Mouse (Mus musculus) MEL-GATA-1-ER (cell line): ENCODE results near the gene Gtf2h1.

Source experiments
- DNase-seq: peaks from one replicate; pipeline ENCODE4 v3.0.0-alpha.2; 2012; ENCODE audit warnings: low read depth; ENCODE audit errors: extremely low read depth

Gtf2h1 gene

DNA sequence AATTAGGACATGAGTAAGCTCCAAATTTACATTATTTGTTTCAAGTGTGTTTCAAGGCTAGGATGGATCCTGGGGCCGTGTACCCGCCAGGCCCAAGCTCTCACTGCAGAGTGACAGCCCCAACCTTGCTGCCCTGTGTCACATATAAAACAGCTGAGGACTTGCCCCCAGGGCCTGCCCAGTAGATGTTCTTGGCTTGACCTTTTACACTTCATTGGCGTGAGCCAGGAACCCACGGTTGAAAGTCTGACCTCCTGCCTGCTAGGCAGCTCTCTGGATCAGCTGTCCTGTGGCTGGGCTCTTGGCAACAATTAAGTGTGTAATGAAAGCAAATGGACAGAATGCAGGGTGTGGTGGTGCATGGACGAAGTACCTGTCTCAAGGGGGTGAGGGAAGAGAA is 53.4 kb downstream of the Gtf2h1 start:
- DNase-seq, result no peak

GRCm38 (mm10) chr7:46851026-46851425 is 55.1 kb downstream of the Gtf2h1 start:
- DNase-seq, result no peak

- DNase-seq, result no peak
Observed at GRCm38 (mm10) chr7:46852666-46853065, 56.8 kb downstream of the Gtf2h1 start.

- no peak for DNase-seq
Observed at GRCm38 (mm10) chr7:46853365-46853764, 57.5 kb downstream of the Gtf2h1 start.

DNA sequence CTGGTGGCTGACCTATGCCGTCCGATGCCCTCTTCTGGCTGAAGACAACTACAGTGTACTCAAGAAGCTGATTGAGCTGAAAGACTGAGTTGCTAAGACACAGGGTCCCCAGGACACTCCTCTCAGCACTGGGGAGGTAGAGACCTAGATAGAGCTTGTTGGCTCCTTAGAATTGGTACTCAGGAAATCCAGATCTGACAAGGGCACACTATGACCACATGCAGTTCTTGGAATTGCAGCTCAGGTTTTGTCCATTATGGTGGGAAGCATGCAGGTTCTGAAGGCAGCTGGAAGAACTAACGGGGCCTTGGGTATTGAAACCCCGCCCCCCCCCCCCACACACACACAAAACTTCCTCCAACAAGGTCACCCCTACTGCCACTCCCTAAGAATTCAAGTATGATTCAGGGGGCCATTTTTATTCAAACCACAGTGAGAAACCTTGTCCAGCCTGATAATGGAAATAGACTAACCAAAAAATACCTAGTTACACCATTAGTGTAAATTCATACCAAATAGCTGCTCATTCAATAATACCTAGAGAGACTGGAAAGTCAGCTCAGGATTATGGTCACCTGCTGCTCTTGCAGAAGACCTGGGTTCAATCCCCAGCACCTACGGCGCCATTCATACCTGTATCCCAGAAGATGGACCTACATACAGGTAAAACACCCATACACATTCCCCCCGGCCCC is 60.1 kb downstream of the Gtf2h1 start:
- DNase-seq, result no peak

DNA sequence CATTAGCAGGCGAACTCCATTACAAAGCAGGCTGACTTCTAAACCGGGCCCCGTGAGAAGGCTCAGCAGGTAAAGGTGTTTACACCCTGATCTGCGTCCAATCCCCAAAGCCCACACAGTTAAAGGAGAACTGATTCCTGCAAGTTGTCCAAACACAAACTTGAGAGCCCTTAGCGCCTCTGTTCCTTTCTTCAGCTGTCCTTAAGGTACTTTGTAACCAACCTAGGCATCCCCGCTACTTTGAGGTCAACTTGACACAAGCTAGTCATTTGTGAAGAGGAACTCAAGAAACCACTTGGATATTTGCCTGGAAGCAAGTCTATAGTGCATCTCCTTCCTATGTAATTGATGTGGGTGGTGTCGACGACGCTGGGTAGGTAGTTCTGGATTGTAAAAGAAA is 61.5 kb downstream of the Gtf2h1 start:
- no peak for DNase-seq

DNA sequence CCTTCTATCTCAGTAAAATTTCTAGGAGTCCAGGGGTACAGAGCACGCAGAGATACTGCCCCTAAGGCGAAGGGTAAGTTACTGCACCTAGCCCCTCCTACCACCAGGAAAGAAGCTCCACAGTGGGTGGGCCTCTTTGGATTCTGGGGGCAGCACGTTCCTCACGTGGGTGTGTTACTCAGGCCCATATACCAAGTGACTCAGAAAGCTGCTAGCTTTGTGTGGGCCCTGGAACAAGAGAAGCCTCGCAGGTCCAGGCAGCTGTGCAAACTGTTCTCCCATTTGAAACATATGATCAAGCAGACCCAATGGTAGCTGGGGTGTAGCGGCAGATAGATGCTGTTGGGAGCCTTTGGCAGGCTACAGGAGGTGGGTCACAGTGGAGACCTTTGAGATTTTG is 63.1 kb downstream of the Gtf2h1 start:
- DNase-seq, result no peak

DNA sequence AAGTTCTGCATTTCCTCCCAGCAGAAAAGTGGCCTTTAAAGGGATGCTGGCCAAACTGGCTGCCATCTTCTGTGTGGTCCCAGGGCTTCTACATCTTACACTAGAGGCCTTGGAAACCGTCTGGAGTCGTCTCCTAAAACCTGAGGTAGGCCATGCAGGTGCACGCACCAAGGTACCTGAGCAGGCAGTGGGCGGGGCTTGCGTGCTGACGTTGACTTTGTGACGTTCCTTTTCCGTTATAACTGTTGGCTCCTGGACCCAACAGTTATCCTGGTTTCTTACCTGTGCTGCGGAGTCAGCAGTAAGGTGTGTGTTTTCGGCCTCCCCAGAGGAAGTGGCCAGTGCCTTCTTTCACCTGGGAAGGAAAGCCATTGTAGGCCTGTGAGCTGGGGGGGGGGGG is 65.1 kb downstream of the Gtf2h1 start, which contains the start of gene Ldhc:
Gene Ldhc (plus strand): TSS at position 208 of the 400 bp plus-strand sequence.
- DNase-seq, result no peak

DNA sequence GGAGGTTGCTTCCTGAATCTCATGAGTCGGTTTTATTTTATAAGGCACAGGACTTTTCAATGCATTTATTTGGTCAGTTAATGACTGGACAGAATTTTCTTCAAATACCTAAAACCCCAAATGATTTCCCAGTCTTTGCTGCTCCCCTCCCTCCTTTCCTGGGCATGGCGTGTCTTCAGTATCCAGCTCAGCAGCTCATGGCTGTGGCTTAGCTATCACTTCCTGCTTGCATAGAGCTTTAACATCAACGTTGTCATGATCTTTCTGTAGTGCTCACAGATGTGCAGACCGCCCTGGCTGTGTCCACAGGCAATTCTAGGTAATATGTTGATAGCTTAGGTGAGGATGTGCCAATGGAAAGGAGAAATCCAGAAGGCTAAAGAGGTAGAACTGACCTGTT is 76.1 kb downstream of the Gtf2h1 start:
- DNase-seq, result no peak
